Mouse (Mus musculus) hindbrain, embryonic 10.5 days (tissue): ENCODE results near the gene Tcte1. TPM values are rescaled to one million over a fixed set of nuclear protein-coding genes. Genes with fewer than 3 reads are reported as not detected.

ENCODE experiments used
- DNase-seq: peaks from one replicate; pipeline ENCODE4 v3.0.0-alpha.2; 2017; ENCODE audit warnings: low spot score
- H3K27ac ChIP-seq: fragments of 300-500 bp; sonication (generic); 2 replicates; pipeline ENCODE4 v1.5.1; 2016; ENCODE audit warnings: mild to moderate bottlenecking, moderate library complexity
- H3K27me3 ChIP-seq: fragments of 300-500 bp; sonication (generic); 2 replicates; pipeline ENCODE4 v1.6.1; 2016; ENCODE audit warnings: mild to moderate bottlenecking; ENCODE audit not compliant: poor library complexity, insufficient read depth, severe bottlenecking
- H3K36me3 ChIP-seq: fragments of 300-500 bp; sonication (generic); 2 replicates; pipeline ENCODE4 v1.6.1; 2016; ENCODE audit warnings: mild to moderate bottlenecking, moderate library complexity
- H3K4me1 ChIP-seq: fragments of 300-500 bp; sonication (generic); replicated peaks from 2 replicates; pipeline ENCODE4 v1.6.1; 2016; ENCODE audit warnings: mild to moderate bottlenecking
- H3K4me3 ChIP-seq: fragments of 300-500 bp; sonication (generic); 2 replicates; pipeline ENCODE4 v1.5.1; 2016; ENCODE audit warnings: mild to moderate bottlenecking, moderate library complexity
- H3K9me3 ChIP-seq: fragments of 300-500 bp; sonication (generic); 2 replicates; pipeline ENCODE4 v1.6.1; 2016; ENCODE audit warnings: mild to moderate bottlenecking, moderate library complexity
- WGBS: fragments of 180-500 bp; shearing (Covaris S2); methylation state at CpG from one replicate; pipeline ENCODE4 v1.1.7; 2016; 5-methylcytosine and 5-hydroxymethylcytosine counted together
- polyA plus RNA-seq: library from polyadenylated mRNA; unstranded; fragments of >200 nt; fragmentation: Nextera tagmentation; extraction: Ambion mirVana; gene quantifications from 2 replicates; pipeline ENCODE4 v1.2.1, GENCODE M21; 2016

The Tcte1 gene
- polyA plus RNA-seq, 1 experiment from 2014 or later = 3.8 TPM

GRCm38 (mm10) chr17:45575123-45575897 lies 52.1 kb downstream of the Tcte1 start:
- peak overlapping the region; percentile 99; the same call in 1 of the 2 replicates for H3K4me3 ChIP-seq
- peaks cover 18% of the 10 kb centered on the region for H3K36me3 ChIP-seq
- WGBS = 91% methylated on average over 8 of the region's 8 CpGs
- no peaks in the 10 kb centered on the region for H3K9me3 ChIP-seq
- no peak for DNase-seq
- H3K27ac ChIP-seq = peak overlapping the region; percentile 100
- H3K4me1 ChIP-seq = peaks cover 37% of the 10 kb centered on the region
- H3K27me3 ChIP-seq = no peaks in the 10 kb centered on the region

DNA sequence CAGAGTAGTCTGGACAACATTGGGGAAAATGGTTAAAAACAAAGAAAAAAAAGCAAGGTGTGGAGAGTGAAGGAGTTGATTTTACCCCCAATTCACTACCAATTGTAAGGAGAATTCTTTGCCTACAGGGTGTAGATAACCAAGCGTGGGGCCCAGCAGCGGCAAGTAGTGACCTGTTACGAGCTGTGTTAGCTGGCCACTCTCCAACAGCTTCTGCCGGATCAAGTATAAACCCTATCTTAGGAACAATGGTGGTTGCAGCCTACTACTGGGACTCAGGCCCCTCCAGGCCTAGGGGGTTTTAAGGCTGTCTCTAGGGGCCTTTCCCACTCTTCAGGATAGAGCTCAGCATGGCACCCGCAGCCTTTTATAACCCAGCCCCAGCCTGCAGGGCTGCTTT lies 55.0 kb downstream of the Tcte1 start:
- no peaks in the 10 kb centered on the region for H3K36me3 ChIP-seq
- H3K4me3 ChIP-seq = no peak overlapping the region
- H3K9me3 ChIP-seq = no peaks in the 10 kb centered on the region
- DNase-seq = no peak
- peaks cover 29% of the 10 kb centered on the region for H3K4me1 ChIP-seq
- H3K27me3 ChIP-seq = no peaks in the 10 kb centered on the region
- WGBS = 72% methylated on average over 5 of the region's 5 CpGs
- no peak overlapping the region for H3K27ac ChIP-seq

DNA sequence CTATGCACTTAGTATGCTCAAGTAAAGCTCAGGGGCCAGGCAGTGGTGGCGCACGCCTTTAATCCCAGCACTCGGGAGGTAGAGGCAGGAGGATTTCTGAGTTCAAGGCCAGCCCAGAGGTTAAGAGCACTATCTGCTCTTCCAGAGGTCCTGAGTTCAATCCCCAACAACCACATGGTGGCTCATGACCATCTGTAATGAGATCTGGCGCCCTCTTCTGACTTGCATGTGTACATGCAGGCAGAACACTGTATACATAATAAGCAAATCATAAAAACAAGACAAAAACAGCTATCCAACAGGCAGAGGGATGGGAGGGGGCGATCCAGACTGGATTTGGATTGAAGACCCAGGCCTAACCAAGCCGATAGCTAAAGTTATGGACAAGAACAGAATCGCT lies 55.6 kb downstream of the Tcte1 start:
- no peaks in the 10 kb centered on the region for H3K9me3 ChIP-seq
- H3K4me1 ChIP-seq = peaks cover 25% of the 10 kb centered on the region
- 76% methylated on average over 7 of the region's 7 CpGs for WGBS
- DNase-seq = no peak
- H3K27ac ChIP-seq = no peak overlapping the region
- no peaks in the 10 kb centered on the region for H3K27me3 ChIP-seq
- no peak overlapping the region for H3K4me3 ChIP-seq
- no peaks in the 10 kb centered on the region for H3K36me3 ChIP-seq

DNA sequence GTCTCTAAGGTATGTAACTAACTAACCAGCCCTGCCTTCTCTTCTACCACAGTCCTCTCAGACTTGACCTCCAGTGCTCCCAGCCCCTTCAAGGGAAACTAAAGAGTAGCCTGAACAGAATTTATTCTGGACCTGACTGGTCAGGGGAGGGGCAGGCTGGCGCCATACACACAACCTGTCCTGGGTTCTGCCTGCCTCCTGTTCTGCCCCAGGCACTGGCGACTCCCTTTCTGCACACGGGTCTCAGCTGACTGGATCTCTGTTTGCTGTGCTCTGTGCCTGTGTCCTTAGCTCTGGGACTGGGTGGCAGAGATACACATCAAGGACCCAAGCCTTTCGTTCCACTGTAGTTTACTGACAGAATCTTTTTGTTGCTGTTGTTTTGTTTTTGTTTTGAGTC lies 56.3 kb downstream of the Tcte1 start:
- no peak for DNase-seq

DNA sequence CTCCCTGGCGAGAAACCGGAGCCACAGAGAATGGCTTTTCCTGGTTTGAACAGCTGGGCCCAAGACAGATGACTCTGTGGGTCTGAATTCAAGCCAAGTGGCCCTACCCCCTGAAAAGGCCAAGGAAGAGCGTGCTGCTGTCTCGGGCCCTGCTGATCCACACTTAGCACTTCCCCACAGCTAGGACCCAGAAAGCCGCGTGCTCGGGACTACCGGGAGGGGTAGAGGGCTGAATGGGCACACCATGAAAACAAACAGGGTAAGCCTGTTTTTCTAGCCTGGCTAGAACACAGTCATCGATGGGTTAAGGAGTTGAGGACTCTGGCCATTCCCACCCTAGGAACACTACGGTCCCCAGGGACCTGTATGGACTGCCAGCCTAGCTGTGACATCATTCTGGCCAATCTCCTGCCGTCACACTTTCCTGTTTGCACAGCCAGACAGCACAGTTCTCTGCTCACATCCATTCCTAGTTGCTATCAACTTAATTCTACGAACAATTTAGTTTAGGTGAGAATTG lies 57.8 kb downstream of the Tcte1 start:
- H3K27me3 ChIP-seq = no peaks in the 10 kb centered on the region
- 48% methylated on average over 12 of the region's 12 CpGs for WGBS
- H3K27ac ChIP-seq = peak overlapping the region; percentile 18; the same call in 1 of the 2 replicates

More for the DNA sequence above, 56.3 kb downstream of the Tcte1 start:
- Histone ChIP-seq H3K4me3 (no peak overlapping the region), H3K9me3 (no peaks in the 10 kb centered on the region), H3K4me1 (peaks cover 25% of the 10 kb centered on the region), H3K27me3 (no peaks in the 10 kb centered on the region), H3K27ac (no peak overlapping the region), H3K36me3 (no peaks in the 10 kb centered on the region)
- 84% methylated on average over 4 of the region's 4 CpGs for WGBS

GRCm38 (mm10) chr17:45581567-45581983 lies 58.3 kb downstream of the Tcte1 start:
- Histone ChIP-seq H3K27ac (no peak overlapping the region), H3K4me3 (no peak overlapping the region), H3K9me3 (peaks cover 2% of the 10 kb centered on the region; the same call in 1 of the 2 replicates), H3K36me3 (peaks cover 8% of the 10 kb centered on the region), H3K27me3 (no peaks in the 10 kb centered on the region), H3K4me1 (peaks cover 36% of the 10 kb centered on the region)
- peak; percentile 71 for DNase-seq
- 14% methylated on average over 2 of the region's 2 CpGs for WGBS

More for the DNA sequence above, 57.8 kb downstream of the Tcte1 start:
- Histone ChIP-seq H3K9me3 (no peaks in the 10 kb centered on the region), H3K4me1 (peaks cover 32% of the 10 kb centered on the region), H3K36me3 (peaks cover 3% of the 10 kb centered on the region; the same call in 1 of the 2 replicates), H3K4me3 (no peak overlapping the region)
- no peak for DNase-seq

DNA sequence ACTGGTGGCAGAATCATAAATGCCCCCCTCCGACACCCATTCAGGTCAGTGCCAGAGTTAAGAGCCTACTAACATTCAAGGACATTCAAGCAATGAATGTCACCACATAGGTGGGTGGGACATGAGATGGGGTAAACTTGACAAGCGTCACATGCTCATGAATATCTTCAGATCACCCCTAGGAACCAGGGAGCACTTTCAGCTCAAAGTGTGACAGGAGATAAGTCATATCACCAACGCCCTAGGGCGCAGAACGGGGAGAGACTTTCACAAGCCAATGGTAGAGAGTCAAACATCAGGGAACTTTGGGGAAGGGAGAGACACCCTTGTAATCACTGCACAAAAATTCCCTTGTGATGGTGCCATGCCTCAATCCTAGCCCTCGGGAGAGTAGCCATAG lies 59.0 kb downstream of the Tcte1 start:
- H3K27ac ChIP-seq = no peak overlapping the region
- H3K36me3 ChIP-seq = peaks cover 15% of the 10 kb centered on the region
- peaks cover 36% of the 10 kb centered on the region for H3K4me1 ChIP-seq
- no peak for DNase-seq
- no peaks in the 10 kb centered on the region for H3K27me3 ChIP-seq
- peaks cover 8% of the 10 kb centered on the region; the same call in 1 of the 2 replicates for H3K9me3 ChIP-seq
- no peak overlapping the region for H3K4me3 ChIP-seq
- 93% methylated on average over 6 of the region's 6 CpGs for WGBS

GRCm38 (mm10) chr17:45582715-45583355 lies 59.6 kb downstream of the Tcte1 start:
- DNase-seq = no peak
- 71% methylated on average over 6 of the region's 6 CpGs for WGBS
- peaks cover 36% of the 10 kb centered on the region for H3K4me1 ChIP-seq

DNA sequence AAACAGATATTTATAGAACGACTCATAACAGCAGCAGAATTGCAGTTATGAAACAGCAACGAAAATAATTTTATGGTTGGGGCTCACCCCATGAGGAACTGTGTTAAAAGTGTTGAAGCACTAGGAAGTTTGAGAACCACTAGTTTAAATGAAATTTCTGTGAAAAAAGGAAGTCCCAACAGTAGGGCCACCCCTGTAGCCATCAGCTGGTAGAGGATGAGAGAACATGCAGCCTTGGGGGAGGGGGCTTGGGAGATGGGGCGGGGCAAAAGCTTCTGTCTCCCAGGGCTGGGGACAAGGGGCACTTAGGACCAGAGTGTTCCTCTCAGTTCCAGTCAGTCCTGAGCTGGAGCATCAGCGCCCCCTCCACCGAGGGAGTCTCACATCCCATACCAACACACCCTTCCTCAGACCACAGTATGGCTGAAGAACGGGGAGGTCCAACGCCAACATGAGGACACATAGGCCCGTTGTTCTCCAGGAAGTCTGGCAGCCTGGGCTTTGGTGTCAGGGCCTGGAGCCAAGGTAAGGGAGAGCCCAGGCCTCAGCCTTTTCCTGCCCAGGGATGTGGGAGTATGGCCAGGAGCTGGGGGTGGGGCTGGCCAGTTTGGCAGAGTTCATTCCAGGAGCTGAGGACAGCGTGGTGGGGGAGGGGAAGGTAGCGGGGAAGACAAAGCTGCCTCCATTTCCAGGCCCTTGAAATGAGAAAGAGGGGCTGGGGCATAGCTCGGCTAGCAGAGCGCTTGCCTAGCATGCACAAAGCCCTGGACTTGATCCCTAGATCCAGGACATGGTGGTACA lies 61.1 kb downstream of the Tcte1 start:
- H3K9me3 ChIP-seq = peaks cover 8% of the 10 kb centered on the region; the same call in 1 of the 2 replicates
- H3K27ac ChIP-seq = peak overlapping the region; percentile 81
- WGBS = 35% methylated on average over 12 of the region's 12 CpGs
- peaks cover 36% of the 10 kb centered on the region for H3K4me1 ChIP-seq
- no peaks in the 10 kb centered on the region for H3K27me3 ChIP-seq
- peak overlapping the region; percentile 20; the same call in 1 of the 2 replicates for H3K4me3 ChIP-seq
- peaks cover 31% of the 10 kb centered on the region for H3K36me3 ChIP-seq
- DNase-seq = no peak

More at GRCm38 (mm10) chr17:45582715-45583355, 59.6 kb downstream of the Tcte1 start:
- Histone ChIP-seq H3K36me3 (peaks cover 18% of the 10 kb centered on the region), H3K27ac (no peak overlapping the region), H3K9me3 (peaks cover 8% of the 10 kb centered on the region; the same call in 1 of the 2 replicates), H3K27me3 (no peaks in the 10 kb centered on the region), H3K4me3 (no peak overlapping the region)

GRCm38 (mm10) chr17:45584939-45585678 lies 61.9 kb downstream of the Tcte1 start:
- peak overlapping the region; percentile 20; the same call in 1 of the 2 replicates for H3K4me3 ChIP-seq
- 12% methylated on average over 14 of the region's 14 CpGs for WGBS

GRCm38 (mm10) chr17:45585725-45586448 lies 62.7 kb downstream of the Tcte1 start:
- Histone ChIP-seq H3K36me3 (peaks cover 38% of the 10 kb centered on the region), H3K27ac (peak overlapping the region; percentile 81), H3K9me3 (peaks cover 8% of the 10 kb centered on the region; the same call in 1 of the 2 replicates), H3K4me1 (peaks cover 37% of the 10 kb centered on the region), H3K4me3 (peak overlapping the region; percentile 9; the same call in 1 of the 2 replicates), H3K27me3 (no peaks in the 10 kb centered on the region)
- WGBS = 65% methylated on average over 23 of the region's 23 CpGs
- no peak for DNase-seq

More at GRCm38 (mm10) chr17:45584939-45585678, 61.9 kb downstream of the Tcte1 start:
- peaks cover 8% of the 10 kb centered on the region; the same call in 1 of the 2 replicates for H3K9me3 ChIP-seq
- H3K27me3 ChIP-seq = no peaks in the 10 kb centered on the region
- peaks cover 36% of the 10 kb centered on the region for H3K4me1 ChIP-seq
- H3K27ac ChIP-seq = peak overlapping the region; percentile 81
- peaks cover 38% of the 10 kb centered on the region for H3K36me3 ChIP-seq
- DNase-seq = peak; percentile 87
